Mouse (Mus musculus): Measurements from ENCODE around the gene Map3k11. TPM values are rescaled to one million over a fixed set of nuclear protein-coding genes. Genes with fewer than 3 reads are reported as not detected.
A peak's percentile ranks its signal among the peaks of the same experiment; 100 is the strongest.

Gene Map3k11
- polyA plus RNA-seq, 1 experiment from 2014 or later = 27.7 TPM

DNA sequence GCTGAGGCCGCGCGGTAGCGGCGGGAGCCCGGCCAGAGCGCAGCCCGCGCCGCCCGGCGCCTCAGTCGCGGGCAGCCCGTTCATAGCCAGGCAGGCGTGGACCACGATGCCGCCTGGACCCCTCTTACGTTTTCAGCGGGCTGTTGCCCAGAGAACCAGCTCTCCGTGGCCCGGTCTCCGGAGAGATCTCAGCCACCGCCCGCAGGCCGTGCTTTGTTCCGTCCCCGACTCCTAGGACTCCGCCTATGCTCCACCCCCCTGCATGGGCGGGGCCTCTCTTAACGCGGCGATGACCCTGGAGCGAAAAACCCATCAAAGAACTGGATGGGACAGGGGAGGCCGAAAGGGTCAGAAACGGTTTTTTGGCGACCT, 40.9 kb downstream of the Map3k11 start, which contains the start of gene Fam89b:
Gene Fam89b (minus strand): TSS at position 210 of the 372 bp plus-strand sequence.
- H3K27ac ChIP-seq = peak within 1 kb of the TSS; percentile 97
- peak within 1 kb of the TSS; percentile 87 for H3K4me3 ChIP-seq
- peaks cover 62% of the 10 kb centered on the region for H3K4me1 ChIP-seq
- peak within 1 kb of the TSS; percentile 92 for H3K4me2 ChIP-seq
- under 1% methylated on average over 37 of the region's 37 CpGs for WGBS (ENCODE audit: insufficient replicate concordance)
- H3K9ac ChIP-seq = peak within 1 kb of the TSS; percentile 98
- H3K9me3 ChIP-seq (replicated peaks) = no peaks in the 10 kb centered on the region
- peak; percentile 62 for ATAC-seq
- peaks cover 11% of the 10 kb centered on the region for H3K36me3 ChIP-seq
- H3K27me3 ChIP-seq (replicated peaks) = peaks cover 9% of the 10 kb centered on the region; the same call in 1 of the 2 replicates

DNA sequence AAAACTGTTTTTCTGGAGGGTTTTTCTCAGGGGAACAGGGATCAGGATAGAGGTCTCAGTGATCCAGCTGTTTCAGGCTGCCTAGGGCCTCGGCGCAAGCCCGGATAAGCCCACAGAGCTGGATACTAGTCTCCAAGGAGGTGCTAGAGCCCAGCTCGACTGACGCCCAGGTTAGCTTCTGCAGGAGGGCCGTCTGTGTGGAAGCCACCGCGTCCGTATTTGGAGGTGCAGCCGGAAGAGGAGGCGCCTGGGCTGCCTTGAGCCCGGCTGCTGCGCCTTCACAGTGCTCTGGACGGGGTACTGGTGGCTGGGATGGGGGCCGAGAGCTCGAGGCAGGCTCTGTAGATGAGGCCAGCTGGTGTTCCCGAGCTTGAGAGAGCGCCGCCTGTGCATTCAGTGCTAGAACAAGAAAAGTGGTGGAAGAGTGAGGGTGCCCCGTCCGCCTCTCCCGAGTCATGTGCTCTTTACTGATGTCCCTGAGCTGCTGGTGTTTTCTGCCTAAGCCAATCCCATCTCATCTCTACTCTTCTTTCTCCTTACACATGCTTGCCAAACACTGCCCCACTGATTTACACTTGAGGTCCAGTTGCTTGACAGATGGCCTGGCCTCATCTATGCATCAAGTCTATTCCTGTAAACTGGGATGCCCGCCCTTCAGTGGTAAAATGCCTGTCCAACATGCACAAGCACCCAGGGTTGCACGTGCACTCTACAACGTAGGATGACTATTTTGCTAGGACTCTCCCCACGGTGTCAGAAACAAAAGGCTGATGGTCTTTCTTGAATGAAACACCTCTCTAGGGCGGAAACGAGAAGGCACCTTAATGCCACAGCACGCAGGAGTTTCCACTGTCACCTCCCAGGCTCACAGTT, 42.0 kb downstream of the Map3k11 start:
- Histone ChIP-seq H3K9ac (peak overlapping the region; percentile 79), H3K4me1 (peaks cover 53% of the 10 kb centered on the region), H3K4me3 (peak overlapping the region; percentile 73), H3K9me3 (replicated peaks) (no peaks in the 10 kb centered on the region), H3K27me3 (replicated peaks) (peaks cover 20% of the 10 kb centered on the region), H3K4me2 (peak overlapping the region; percentile 92), H3K36me3 (peaks cover 10% of the 10 kb centered on the region), H3K27ac (peak overlapping the region; percentile 55)
- no peak for ATAC-seq
- WGBS (ENCODE audit: insufficient replicate concordance) = 65% methylated on average over 29 of the region's 29 CpGs

DNA sequence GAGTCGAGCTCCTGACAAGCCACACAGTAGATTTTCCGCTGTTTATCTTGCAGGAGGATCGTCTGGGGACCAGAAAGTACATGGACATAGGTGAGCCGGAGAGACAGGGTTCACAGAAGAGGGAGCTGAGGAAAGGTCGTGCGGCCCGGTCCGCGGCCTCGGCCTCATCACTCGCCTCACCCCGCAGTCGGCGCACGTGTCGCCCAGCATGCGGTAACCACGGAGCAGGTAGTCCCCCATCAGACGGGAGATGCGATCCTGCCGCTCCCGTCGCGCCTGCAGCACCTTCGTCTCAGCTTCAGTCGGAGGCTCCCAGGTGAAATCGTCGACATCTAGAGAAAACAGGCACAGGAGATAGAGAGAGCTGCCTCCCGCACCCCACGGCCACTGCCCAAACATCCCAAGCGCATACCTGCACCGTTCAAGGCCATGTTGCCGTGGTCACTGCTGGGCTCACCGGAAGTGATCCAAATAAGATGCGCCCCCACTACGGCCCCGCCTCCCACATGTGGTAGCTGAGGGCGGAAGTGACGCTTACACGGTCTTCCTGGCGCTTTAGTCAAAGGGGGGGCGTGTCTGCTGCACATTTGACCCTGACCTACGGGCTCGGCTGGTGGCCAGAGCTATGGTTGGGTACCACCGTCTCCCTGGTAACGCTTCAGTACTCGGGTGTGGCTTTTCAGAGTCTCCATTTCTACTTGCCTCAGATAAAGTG, 42.9 kb downstream of the Map3k11 start:
- Histone ChIP-seq H3K9ac (peak overlapping the region; percentile 79), H3K9me3 (replicated peaks) (no peaks in the 10 kb centered on the region), H3K27me3 (replicated peaks) (peaks cover 29% of the 10 kb centered on the region), H3K36me3 (peaks cover 10% of the 10 kb centered on the region), H3K27ac (peak overlapping the region; percentile 55), H3K4me1 (peaks cover 53% of the 10 kb centered on the region), H3K4me2 (peak overlapping the region; percentile 92), H3K4me3 (peak overlapping the region; percentile 73)
- peak; percentile 46 for ATAC-seq
- under 1% methylated on average over 47 of the region's 47 CpGs for WGBS (ENCODE audit: insufficient replicate concordance)

DNA sequence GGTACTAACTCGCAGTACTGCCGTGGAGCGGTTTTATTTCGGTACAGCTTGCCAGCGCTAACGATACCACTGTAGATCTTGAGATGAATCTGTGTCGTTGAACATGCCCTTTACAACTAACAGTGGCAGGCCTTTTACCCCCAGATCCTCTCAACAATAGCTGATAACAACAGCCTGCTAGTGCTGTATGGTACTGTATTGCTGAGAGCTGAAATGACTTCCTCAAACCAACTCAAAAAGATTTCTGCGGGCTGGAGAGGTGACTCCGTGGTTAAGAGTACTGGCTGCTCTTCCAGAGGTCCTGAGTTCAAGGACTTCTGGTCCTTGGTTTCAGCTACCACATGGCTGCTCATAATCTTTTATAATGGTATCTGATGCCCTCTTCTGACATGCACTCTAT, 45.8 kb downstream of the Map3k11 start:
- Histone ChIP-seq H3K4me3 (no peak overlapping the region), H3K4me2 (no peak overlapping the region), H3K9ac (no peak overlapping the region), H3K9me3 (replicated peaks) (no peaks in the 10 kb centered on the region), H3K27me3 (replicated peaks) (peaks cover 55% of the 10 kb centered on the region), H3K27ac (no peak overlapping the region), H3K4me1 (peaks cover 27% of the 10 kb centered on the region), H3K36me3 (peaks cover 6% of the 10 kb centered on the region)
- ATAC-seq = no peak
- 60% methylated on average over 9 of the region's 9 CpGs for WGBS (ENCODE audit: insufficient replicate concordance)

- ATAC-seq = no peak
- H3K4me2 ChIP-seq = no peak overlapping the region
- H3K9ac ChIP-seq = no peak overlapping the region
- H3K4me1 ChIP-seq = peaks cover 23% of the 10 kb centered on the region; the same call in 1 of the 2 replicates
- peaks cover 97% of the 10 kb centered on the region for H3K27me3 ChIP-seq (replicated peaks)
- no peak overlapping the region for H3K27ac ChIP-seq
- H3K9me3 ChIP-seq (replicated peaks) = no peaks in the 10 kb centered on the region
- no peak overlapping the region for H3K4me3 ChIP-seq
- WGBS (ENCODE audit: insufficient replicate concordance) = 27% methylated on average over 2 of the region's 2 CpGs
- H3K36me3 ChIP-seq = no peaks in the 10 kb centered on the region
Measured at GRCm38 (mm10) chr19:5739446-5739845, 50.9 kb downstream of the Map3k11 start.

DNA sequence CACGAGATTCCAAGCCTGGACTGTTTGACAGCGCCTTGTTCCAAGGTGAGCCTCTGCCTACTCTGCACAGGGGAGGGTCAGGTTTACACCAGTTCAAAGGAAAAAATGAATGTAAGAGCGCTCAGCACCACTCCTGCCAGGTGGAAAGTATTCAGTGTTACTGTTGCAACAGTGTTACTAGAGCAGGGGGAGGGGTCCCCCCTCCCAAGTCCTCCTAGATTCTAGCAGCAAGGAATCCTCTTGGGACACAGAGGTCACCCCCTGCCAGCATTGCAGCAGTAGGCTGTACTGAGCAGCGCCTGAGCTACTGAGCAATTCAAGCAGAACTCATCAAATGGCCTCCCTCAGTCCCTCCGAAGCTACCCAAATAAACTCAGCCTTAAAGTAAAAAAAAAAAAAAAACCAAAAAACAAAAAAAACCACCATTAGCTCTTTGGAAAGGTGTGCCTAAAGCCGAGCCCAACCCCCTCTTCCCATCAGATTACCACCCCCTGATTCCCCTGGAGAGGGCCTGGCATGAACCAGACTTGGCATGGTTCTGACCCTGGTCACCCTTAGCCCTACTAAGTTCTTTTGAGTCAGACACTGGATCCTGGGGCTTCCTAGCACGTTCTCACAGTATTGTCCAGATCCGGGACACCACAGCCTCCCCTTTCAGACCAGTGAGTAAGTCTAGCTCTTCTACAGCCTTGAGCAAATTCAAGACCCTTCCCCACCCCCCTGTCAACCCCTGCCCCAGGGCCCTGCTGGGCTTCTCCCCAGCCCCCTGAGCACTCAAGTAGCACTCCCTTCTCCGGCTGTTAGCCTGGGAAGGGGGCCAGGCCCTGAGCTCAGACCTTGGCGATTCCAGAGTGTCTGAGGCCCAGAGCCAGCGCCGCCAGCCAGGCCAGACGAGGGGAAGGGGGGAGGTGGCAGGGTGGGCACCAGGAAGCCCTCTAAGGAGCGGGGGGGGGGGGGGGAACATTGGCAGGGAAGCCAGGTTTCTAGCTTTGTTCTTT, 52.1 kb downstream of the Map3k11 start, which contains the start of gene Ltbp3:
Gene Ltbp3 (plus strand): TSS at position 585 of the 998 bp plus-strand sequence.
- H3K27me3 ChIP-seq (replicated peaks) = peaks cover 97% of the 10 kb centered on the region
- H3K27ac ChIP-seq = peak within 1 kb of the TSS; percentile 45; the same call in 1 of the 2 replicates
- ATAC-seq = no peak
- 40% methylated on average over 14 of the region's 14 CpGs for WGBS (ENCODE audit: insufficient replicate concordance)
- peak within 1 kb of the TSS; percentile 69 for H3K4me2 ChIP-seq
- H3K4me1 ChIP-seq = peaks cover 27% of the 10 kb centered on the region
- no peaks in the 10 kb centered on the region for H3K9me3 ChIP-seq (replicated peaks)
- peak within 1 kb of the TSS; percentile 62 for H3K9ac ChIP-seq
- peak within 1 kb of the TSS; percentile 54 for H3K4me3 ChIP-seq
- no peaks in the 10 kb centered on the region for H3K36me3 ChIP-seq

DNA sequence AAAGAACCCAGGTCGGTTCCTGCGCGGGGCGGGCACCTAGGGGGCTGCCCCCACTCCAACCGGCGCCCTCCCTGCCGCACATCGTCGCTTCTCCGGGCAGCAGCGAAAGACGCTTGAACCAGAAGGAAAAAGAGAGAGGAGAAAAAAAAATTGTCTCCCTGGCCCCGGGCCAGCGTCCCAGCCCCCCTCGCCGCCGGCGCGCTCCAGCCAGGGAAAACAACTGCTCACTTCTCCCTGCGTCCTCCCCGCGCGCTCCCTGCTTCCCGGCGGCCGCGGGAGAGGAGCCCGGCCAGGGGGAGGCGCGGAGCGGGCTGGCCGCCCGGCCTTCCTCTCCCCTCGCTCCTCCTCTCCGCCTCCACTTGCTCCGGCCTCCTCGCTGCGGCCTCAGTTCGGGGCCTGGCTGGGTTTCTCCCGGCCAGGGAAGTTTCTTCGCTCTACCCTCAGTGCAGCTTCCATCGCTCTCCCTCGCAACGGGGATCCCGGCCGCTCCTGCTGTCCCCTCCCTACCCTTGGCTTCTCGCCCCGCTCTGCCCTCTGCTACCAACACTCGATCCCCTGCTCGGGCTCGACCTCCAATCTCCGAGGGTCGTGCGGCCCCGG, 53.2 kb downstream of the Map3k11 start:
- no peaks in the 10 kb centered on the region for H3K9me3 ChIP-seq (replicated peaks)
- peak overlapping the region; percentile 62 for H3K9ac ChIP-seq
- peak overlapping the region; percentile 54 for H3K4me3 ChIP-seq
- no peak overlapping the region for H3K27ac ChIP-seq
- no peaks in the 10 kb centered on the region for H3K36me3 ChIP-seq
- H3K4me2 ChIP-seq = peak overlapping the region; percentile 69
- WGBS (ENCODE audit: insufficient replicate concordance) = under 1% methylated on average over 55 of the region's 55 CpGs
- H3K4me1 ChIP-seq = peaks cover 38% of the 10 kb centered on the region
- peaks cover 97% of the 10 kb centered on the region for H3K27me3 ChIP-seq (replicated peaks)
- ATAC-seq = no peak

DNA sequence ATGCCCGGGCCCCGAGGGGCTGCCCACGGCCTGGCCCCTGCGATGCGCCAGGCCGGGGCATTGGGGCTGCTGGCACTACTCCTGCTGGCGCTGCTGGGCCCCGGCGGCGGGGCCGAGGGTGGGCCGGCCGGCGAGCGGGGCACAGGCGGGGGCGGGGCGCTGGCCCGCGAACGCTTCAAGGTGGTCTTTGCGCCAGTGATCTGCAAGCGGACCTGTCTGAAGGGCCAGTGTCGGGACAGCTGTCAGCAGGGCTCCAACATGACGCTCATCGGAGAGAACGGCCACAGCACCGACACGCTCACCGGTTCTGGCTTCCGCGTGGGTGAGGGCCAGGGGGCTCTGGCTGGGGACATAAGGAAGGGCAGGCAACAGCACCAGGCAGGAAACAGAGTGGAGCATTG, 53.7 kb downstream of the Map3k11 start:
- WGBS (ENCODE audit: insufficient replicate concordance) = 8% methylated on average over 32 of the region's 32 CpGs
- no peaks in the 10 kb centered on the region for H3K36me3 ChIP-seq
- H3K27me3 ChIP-seq (replicated peaks) = peaks cover 97% of the 10 kb centered on the region
- H3K9ac ChIP-seq = peak overlapping the region; percentile 62
- peak overlapping the region; percentile 54 for H3K4me3 ChIP-seq
- H3K9me3 ChIP-seq (replicated peaks) = no peaks in the 10 kb centered on the region
- no peak for ATAC-seq
- H3K4me2 ChIP-seq = peak overlapping the region; percentile 69
- peaks cover 43% of the 10 kb centered on the region for H3K4me1 ChIP-seq
- H3K27ac ChIP-seq = no peak overlapping the region

- no peak overlapping the region for H3K27ac ChIP-seq
- WGBS (ENCODE audit: insufficient replicate concordance) = 51% methylated on average over 5 of the region's 5 CpGs
- no peak overlapping the region for H3K9ac ChIP-seq
- H3K27me3 ChIP-seq (replicated peaks) = peaks cover 100% of the 10 kb centered on the region
- no peaks in the 10 kb centered on the region for H3K9me3 ChIP-seq (replicated peaks)
- peaks cover 47% of the 10 kb centered on the region for H3K4me1 ChIP-seq
- no peak overlapping the region for H3K4me3 ChIP-seq
- H3K4me2 ChIP-seq = no peak overlapping the region
- no peak for ATAC-seq
- no peaks in the 10 kb centered on the region for H3K36me3 ChIP-seq
Measured at GRCm38 (mm10) chr19:5743576-5743975, 55.0 kb downstream of the Map3k11 start.

- H3K27me3 ChIP-seq (replicated peaks) = peaks cover 100% of the 10 kb centered on the region
- H3K27ac ChIP-seq = no peak overlapping the region
- no peaks in the 10 kb centered on the region for H3K9me3 ChIP-seq (replicated peaks)
- 10% methylated on average over 36 of the region's 36 CpGs for WGBS (ENCODE audit: insufficient replicate concordance)
- no peak for ATAC-seq
- 0 out of 2 replicates have a peak overlapping the region, but pooled peaks have one; percentile 33 for H3K9ac ChIP-seq
- no peaks in the 10 kb centered on the region for H3K36me3 ChIP-seq
- peak overlapping the region; percentile 54 for H3K4me2 ChIP-seq
- H3K4me3 ChIP-seq = peak overlapping the region; percentile 24; the same call in 1 of the 2 replicates
- peaks cover 48% of the 10 kb centered on the region for H3K4me1 ChIP-seq
Measured at GRCm38 (mm10) chr19:5745756-5746710, 57.5 kb downstream of the Map3k11 start.

Measured in liver, embryonic 12.5 days (tissue).